Mouse (Mus musculus) erythroblast, embryonic 14.5 days (primary cell): ENCODE measurements at regions not wholly inside any gene's neighbourhood (a gene's known extent, or its start where the extent isn't known, plus 50 kb on each side); places are given as distances from the start of the nearest gene placed in this dataset.

Experiments used
- GATA1 ChIP-seq: IDR thresholded peaks from 2 replicates; pipeline ENCODE4 v1.6.1; 2012; ENCODE audit warnings: low read length, inconsistent platforms, mixed read lengths
- TAL1 ChIP-seq: IDR thresholded peaks from 3 replicates; pipeline ENCODE4 v1.6.1; 2012; ENCODE audit warnings: low read length, inconsistent platforms, mixed read lengths

- TF ChIP-seq TAL1 (no peak), GATA1 (no peak)
Observed at GRCm38 (mm10) chr14:24939068-24939467, 452.1 kb downstream of the Rps24 start.
